Mouse (Mus musculus) CH12.LX (cell line): Measurements from ENCODE around the gene Slc36a3. TPM values are rescaled to one million over a fixed set of nuclear protein-coding genes. Genes with fewer than 3 reads are reported as not detected.

Experiments
- DNase-seq: peaks from one replicate; pipeline ENCODE4 v3.0.0-alpha.2; 2013; ENCODE audit errors: extremely low read depth
- H3K27ac ChIP-seq: 2 replicates; pipeline ENCODE4 v1.5.1; 2012; ENCODE audit warnings: low read depth, mild to moderate bottlenecking, control low read depth, moderate library complexity; ENCODE audit not compliant: insufficient read depth
- H3K27me3 ChIP-seq: replicated peaks from 2 replicates; pipeline ENCODE3; 2012; ENCODE audit warnings: inconsistent platforms
- H3K36me3 ChIP-seq, 2 experiments: replicated peaks in 1 of 2; 2 replicates each; pipeline versions ENCODE3 to v1.6.1; 2012; ENCODE audit warnings: inconsistent platforms in 1 of 2, low read length in 1 of 2, mild to moderate bottlenecking in 1 of 2, mixed read lengths in 1 of 2, moderate library complexity in 1 of 2; ENCODE audit not compliant: control insufficient read depth in 1 of 2, insufficient read depth in 1 of 2
- H3K4me1 ChIP-seq, 2 experiments: 2 replicates each; pipeline ENCODE4 v1.6.1; 2012; ENCODE audit warnings: inconsistent platforms in 1 of 2, moderate library complexity in 1 of 2; ENCODE audit not compliant: insufficient read depth in 2 of 2, control insufficient read depth in 1 of 2
- H3K4me2 ChIP-seq: 2 replicates; pipeline ENCODE4 v1.6.1; 2012; ENCODE audit warnings: low read depth, mild to moderate bottlenecking, control low read depth; ENCODE audit not compliant: poor library complexity, insufficient read depth, severe bottlenecking
- H3K4me3 ChIP-seq, 3 experiments: fragments of 150-350 bp in 1 of 3; sonication (generic) in 1 of 3; replicated peaks in 1 of 3; 2 replicates each; pipeline versions ENCODE3 to v1.5.1; 2011 to 2012; ENCODE audit warnings: low read depth in 2 of 3, low read length in 2 of 3, mild to moderate bottlenecking in 2 of 3, moderate library complexity in 2 of 3, control low read depth in 1 of 3, improper control_type of control experiment in 1 of 3, inconsistent platforms in 1 of 3, mixed read lengths in 1 of 3; ENCODE audit not compliant: poor library complexity in 1 of 3
- H3K79me2 ChIP-seq: replicated peaks from 2 replicates; pipeline ENCODE4 v1.6.1; 2012; ENCODE audit warnings: mild to moderate bottlenecking, moderate library complexity; ENCODE audit not compliant: control insufficient read depth, poor library complexity, insufficient read depth, severe bottlenecking; ENCODE audit errors: extremely low read depth
- H3K9ac ChIP-seq: 2 replicates; pipeline ENCODE4 v1.6.1; 2012; ENCODE audit warnings: low read depth, mild to moderate bottlenecking, control low read depth, moderate library complexity; ENCODE audit not compliant: insufficient read depth
- H3K9me3 ChIP-seq: replicated peaks from 2 replicates; pipeline ENCODE3; 2012; ENCODE audit warnings: low read length, inconsistent platforms, mixed read lengths
- CHD1 ChIP-seq: IDR thresholded peaks from 2 replicates; pipeline ENCODE4 v1.6.1; 2012; ENCODE audit warnings: low read depth, low read length, improper control_type of control experiment, inconsistent platforms
- CTCF ChIP-seq, 2 experiments: IDR thresholded peaks in 1 of 2; conservative IDR thresholded peaks in 1 of 2; 2 replicates each; pipeline ENCODE4 v1.5.1; 2011 to 2012; ENCODE audit warnings: low read depth in 2 of 2, low read length in 2 of 2, improper control_type of control experiment in 1 of 2, inconsistent platforms in 1 of 2, mild to moderate bottlenecking in 1 of 2, moderate library complexity in 1 of 2
- ELF1 ChIP-seq: IDR thresholded peaks from 2 replicates; pipeline ENCODE4 v1.6.1; 2014; ENCODE audit warnings: low read depth, mild to moderate bottlenecking, inconsistent platforms, low read length, improper control_type of control experiment
- ETS1 ChIP-seq: conservative IDR thresholded peaks from 2 replicates; pipeline ENCODE4 v1.6.1; 2012; ENCODE audit warnings: low read depth, mild to moderate bottlenecking, inconsistent platforms, low read length, improper control_type of control experiment, moderate library complexity
- GABPA ChIP-seq: IDR thresholded peaks from 2 replicates; pipeline ENCODE4 v1.6.1; 2012; ENCODE audit warnings: low read depth, low read length, improper control_type of control experiment, inconsistent platforms; ENCODE audit not compliant: insufficient replicate concordance
- HCFC1 ChIP-seq: IDR thresholded peaks from 2 replicates; pipeline ENCODE4 v1.6.1; 2012; ENCODE audit warnings: low read depth, mild to moderate bottlenecking, inconsistent platforms, low read length, improper control_type of control experiment
- JUN ChIP-seq: IDR thresholded peaks from 2 replicates; pipeline ENCODE4 v1.6.1; 2011; ENCODE audit warnings: low read depth, mild to moderate bottlenecking, low read length, improper control_type of control experiment, moderate library complexity; ENCODE audit not compliant: insufficient read depth
- JUND ChIP-seq: conservative IDR thresholded peaks from 2 replicates; pipeline ENCODE4 v1.6.1; 2011; ENCODE audit warnings: low read depth, low read length, improper control_type of control experiment
- MAX ChIP-seq: IDR thresholded peaks from 2 replicates; pipeline ENCODE4 v1.6.1; 2011; ENCODE audit warnings: low read length, improper control_type of control experiment
- MAZ ChIP-seq: IDR thresholded peaks from 2 replicates; pipeline ENCODE4 v1.6.1; 2012; ENCODE audit warnings: low read depth, mild to moderate bottlenecking, inconsistent platforms, low read length, improper control_type of control experiment, moderate library complexity
- MEF2A ChIP-seq: IDR thresholded peaks from 2 replicates; pipeline ENCODE4 v1.6.1; 2014; ENCODE audit warnings: low read depth, mild to moderate bottlenecking, inconsistent platforms, low read length, improper control_type of control experiment, borderline replicate concordance
- MXI1 ChIP-seq: IDR thresholded peaks from 2 replicates; pipeline ENCODE4 v1.6.1; 2011; ENCODE audit warnings: mild to moderate bottlenecking, low read depth, low read length, improper control_type of control experiment
- NELFE ChIP-seq: IDR thresholded peaks from 2 replicates; pipeline ENCODE4 v1.6.1; 2011; ENCODE audit warnings: low read depth, low read length, improper control_type of control experiment
- NRF1 ChIP-seq: IDR thresholded peaks from 2 replicates; pipeline ENCODE4 v1.6.1; 2014; ENCODE audit warnings: low read depth, mild to moderate bottlenecking, inconsistent platforms, low read length, improper control_type of control experiment, moderate library complexity
- POLR2A ChIP-seq: IDR thresholded peaks from 2 replicates; pipeline ENCODE4 v1.6.1; 2011; ENCODE audit warnings: low read depth, mild to moderate bottlenecking, improper control_type of control experiment, low read length
- RCOR1 ChIP-seq: conservative IDR thresholded peaks from 2 replicates; pipeline ENCODE4 v1.6.1; 2012; ENCODE audit warnings: low read depth, mild to moderate bottlenecking, inconsistent platforms, low read length, improper control_type of control experiment
- SMC3 ChIP-seq: IDR thresholded peaks from 2 replicates; pipeline ENCODE4 v1.6.1; 2011; ENCODE audit warnings: low read depth, low read length, improper control_type of control experiment
- TCF12 ChIP-seq: IDR thresholded peaks from 2 replicates; pipeline ENCODE4 v1.6.1; 2014; ENCODE audit warnings: low read depth, mild to moderate bottlenecking, inconsistent platforms, low read length, improper control_type of control experiment
- UBTF ChIP-seq: IDR thresholded peaks from 2 replicates; pipeline ENCODE4 v1.6.1; 2012; ENCODE audit warnings: low read depth, mild to moderate bottlenecking, inconsistent platforms, low read length, improper control_type of control experiment, moderate library complexity
- USF2 ChIP-seq: conservative IDR thresholded peaks from 2 replicates; pipeline ENCODE4 v1.6.1; 2011; ENCODE audit warnings: low read depth, low read length, improper control_type of control experiment
- dilution Hi-C: fragments of 300-500 bp; cut with MboI; formaldehyde crosslinking; loops from 2 replicates; pipeline ENCODE4 v1.14.3; 2020; ENCODE audit warnings: low sequenced_read_pairs; ENCODE audit not compliant: extremely low pct_unique_long_range_greater_than_20kb, extremely low pct_ligation_motif_present
- in situ Hi-C: fragments of 300-500 bp; cut with MboI; formaldehyde crosslinking; loops from 3 replicates; pipeline ENCODE4 v1.14.3; 2019; ENCODE audit warnings: low sequenced_read_pairs, low pct_ligation_motif_present, low pct_unique_long_range_greater_than_20kb, mixed read lengths
- polyA plus RNA-seq: library from polyadenylated mRNA; unstranded; fragments of >175 nt; gene quantifications from 2 replicates; pipeline ENCODE4 v1.2.1, GENCODE M21; 2012; ENCODE audit warnings: low read depth; ENCODE audit not compliant: insufficient read length
- total RNA-seq, 2 experiments: library from RNA; depleted of rRNA; stranded (reverse); fragments of 300-350 nt in 1 of 2; fragments of >200 nt in 1 of 2; gene quantifications; 2 replicates each; pipeline ENCODE4 v1.2.3; 2012 to 2014

The Slc36a3 gene
- total and polyA plus RNA-seq, 3 experiments = 0.72 to 1.5 (median 0.72) TPM

DNA sequence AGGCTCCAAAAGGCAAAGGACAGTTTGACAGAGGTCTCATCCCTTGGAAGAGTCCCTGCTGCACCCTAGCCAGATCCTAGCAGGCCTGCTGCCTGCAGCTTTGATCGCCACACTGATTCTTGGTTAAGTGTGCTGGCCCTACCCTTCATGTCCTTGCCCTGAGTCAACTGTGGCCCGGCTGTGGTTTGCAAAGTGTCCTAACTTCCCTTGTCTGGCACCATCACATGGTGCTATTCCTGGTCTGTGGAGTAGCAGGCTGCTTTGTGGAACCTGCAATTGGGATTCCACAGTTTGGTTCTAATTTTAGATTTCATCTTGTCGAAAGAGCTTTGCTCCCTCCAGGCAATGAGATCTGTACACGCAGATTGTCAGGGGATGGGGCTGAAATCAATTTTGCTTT, 35.8 kb upstream of the Slc36a3 start:
- no peaks in the 10 kb centered on the region for H3K36me3 ChIP-seq
- DNase-seq = no peak
- no peak overlapping the region for H3K4me3 ChIP-seq
- H3K4me1 ChIP-seq = no peaks in the 10 kb centered on the region
- H3K79me2 ChIP-seq = no peaks in the 10 kb centered on the region
- no peak overlapping the region for H3K27ac ChIP-seq
- H3K9me3 ChIP-seq = no peaks in the 10 kb centered on the region
- in situ Hi-C loops = no loop called here
- H3K27me3 ChIP-seq = peaks cover 69% of the 10 kb centered on the region
- dilution Hi-C loops = no loop called here
- no peak overlapping the region for H3K4me2 ChIP-seq
- no peak for TF ChIP-seq JUN
- no peak for TF ChIP-seq SMC3
- TF ChIP-seq, all 38 proteins: peak for 0
- H3K9ac ChIP-seq = no peak overlapping the region

GRCm38 (mm10) chr11:55184733-55185291, 33.3 kb upstream of the Slc36a3 start, which contains the start of gene Slc36a2:
Gene Slc36a2 (minus strand): TSS chr11:55185077.
- no peak for DNase-seq
- H3K4me3 ChIP-seq = no peak within 1 kb of the TSS
- in situ Hi-C loops = no loop called here
- H3K27me3 ChIP-seq = peaks cover 73% of the 10 kb centered on the region
- H3K4me1 ChIP-seq = no peaks in the 10 kb centered on the region
- TF ChIP-seq NRF1 (no peak), NELFE (no peak), MEF2A (no peak), RCOR1 (no peak), USF2 (no peak)
- dilution Hi-C loops = no loop called here
- H3K79me2 ChIP-seq = no peaks in the 10 kb centered on the region
- H3K27ac ChIP-seq = no peak within 1 kb of the TSS
- no peak within 1 kb of the TSS for H3K4me2 ChIP-seq
- no peak within 1 kb of the TSS for H3K9ac ChIP-seq
- no peaks in the 10 kb centered on the region for H3K9me3 ChIP-seq
- H3K36me3 ChIP-seq = no peaks in the 10 kb centered on the region

- Histone ChIP-seq H3K27me3 (peaks cover 77% of the 10 kb centered on the region), H3K4me3 (no peak overlapping the region), H3K4me2 (no peak overlapping the region), H3K36me3 (no peaks in the 10 kb centered on the region), H3K9me3 (no peaks in the 10 kb centered on the region), H3K4me1 (no peaks in the 10 kb centered on the region), H3K9ac (no peak overlapping the region)
- in situ Hi-C loops = no loop called here
- TF ChIP-seq UBTF = no peak
- TF ChIP-seq GABPA = no peak
- TF ChIP-seq HCFC1 = no peak
- no peak for TF ChIP-seq MAX
- no peak for TF ChIP-seq USF2
- no peak for TF ChIP-seq NELFE
- no peak for TF ChIP-seq TCF12
- no peak for TF ChIP-seq MAZ
- TF ChIP-seq ELF1 = no peak
- no peak for TF ChIP-seq CTCF (conservative IDR thresholded peaks at IDR 0.05 in 1 of 2, IDR thresholded peaks at IDR 0.05 in 1 of 2; ENCODE audit: low read depth in 2 of 2, low read length in 2 of 2)
- no peak for TF ChIP-seq ETS1
- no peak for TF ChIP-seq MXI1
- no peak for TF ChIP-seq JUND
- no peak for TF ChIP-seq NRF1
- TF ChIP-seq CHD1 = no peak
- no peak for TF ChIP-seq POLR2A
- TF ChIP-seq, all 38 proteins: peak for 0
- DNase-seq = no peak
- Histone ChIP-seq H3K27ac (no peak overlapping the region), H3K79me2 (no peaks in the 10 kb centered on the region)
- dilution Hi-C loops = no loop called here
These were observed 32.7 kb upstream of the Slc36a3 start for GRCm38 (mm10) chr11:55184246-55184645.
